Mouse (Mus musculus): ENCODE results near the gene Edf1.
A peak's percentile ranks its signal among the peaks of the same experiment; 100 is the strongest.

The Edf1 gene

DNA sequence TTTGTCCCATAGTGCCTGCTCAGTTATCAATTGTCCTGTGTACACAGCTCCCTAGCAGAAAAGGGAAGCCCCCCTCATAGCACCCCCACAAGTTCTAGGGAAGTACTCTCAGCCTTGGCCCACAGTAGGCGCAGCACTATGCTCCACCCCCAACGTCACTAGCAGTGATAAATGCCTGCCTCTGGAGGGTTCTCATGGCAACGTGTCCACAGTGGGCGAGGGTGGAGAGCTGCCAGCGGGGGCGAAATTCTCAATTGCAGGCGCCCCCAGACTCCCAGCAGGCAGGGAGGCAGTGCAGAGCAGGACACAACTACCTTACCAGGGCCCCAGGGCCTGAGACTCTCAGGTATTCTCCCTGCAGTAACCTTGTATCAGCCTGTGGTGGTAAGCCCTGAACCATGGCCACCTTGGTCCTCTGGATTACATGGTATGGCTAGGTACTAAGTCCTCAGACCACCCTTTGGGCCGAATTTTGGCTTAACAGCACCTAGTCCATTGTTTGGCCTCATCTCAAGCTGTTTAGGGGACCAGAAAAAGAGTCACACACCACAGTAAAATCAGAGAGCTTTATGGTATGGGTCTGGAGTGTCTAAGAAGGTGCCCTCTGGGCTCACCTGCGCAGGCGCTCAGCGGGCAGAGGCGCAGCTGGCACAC, 24.9 kb downstream of the Edf1 start:
- DNase-seq (ENCODE audit: low spot score), result no peak

DNA sequence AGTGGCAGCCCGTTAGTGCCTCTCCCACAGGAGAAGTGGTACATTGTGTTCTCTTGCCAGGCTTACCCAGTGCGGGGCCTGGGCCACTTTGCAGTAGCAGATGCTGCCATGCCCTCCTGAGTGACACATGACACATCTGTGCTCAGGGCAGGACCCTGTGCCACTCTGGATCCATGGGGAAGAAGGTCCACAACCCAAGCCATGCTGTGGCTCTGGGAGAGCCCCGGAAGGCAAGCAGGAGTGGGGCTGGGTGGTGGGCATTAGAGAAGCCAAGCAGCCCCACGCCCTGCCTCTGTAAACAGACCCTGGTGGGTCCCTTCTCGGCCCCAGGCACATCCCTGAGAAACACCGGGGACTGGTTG, 25.5 kb downstream of the Edf1 start:
- no peak for DNase-seq (ENCODE audit: low spot score)

DNA sequence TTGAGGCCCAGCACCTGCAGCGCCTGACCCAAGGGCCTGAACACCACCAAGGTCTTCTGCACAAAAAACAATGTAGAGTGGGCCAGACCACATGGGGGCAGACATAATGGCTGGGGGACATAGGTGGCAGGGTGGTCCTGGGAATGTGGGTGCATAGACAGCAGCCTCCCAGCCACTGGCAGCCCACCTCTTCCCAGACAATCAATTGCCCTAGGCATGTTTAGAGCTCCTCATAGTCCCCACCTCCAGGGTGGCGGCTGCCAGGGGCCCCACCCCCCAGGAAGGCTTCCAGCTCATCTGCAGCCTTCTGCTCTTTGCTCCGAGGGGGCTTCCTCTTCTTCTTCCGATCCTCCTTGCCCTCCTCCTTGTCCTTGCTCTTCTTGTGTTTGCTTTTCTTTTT, 25.9 kb downstream of the Edf1 start:
- no peak for DNase-seq (ENCODE audit: low spot score)

DNA sequence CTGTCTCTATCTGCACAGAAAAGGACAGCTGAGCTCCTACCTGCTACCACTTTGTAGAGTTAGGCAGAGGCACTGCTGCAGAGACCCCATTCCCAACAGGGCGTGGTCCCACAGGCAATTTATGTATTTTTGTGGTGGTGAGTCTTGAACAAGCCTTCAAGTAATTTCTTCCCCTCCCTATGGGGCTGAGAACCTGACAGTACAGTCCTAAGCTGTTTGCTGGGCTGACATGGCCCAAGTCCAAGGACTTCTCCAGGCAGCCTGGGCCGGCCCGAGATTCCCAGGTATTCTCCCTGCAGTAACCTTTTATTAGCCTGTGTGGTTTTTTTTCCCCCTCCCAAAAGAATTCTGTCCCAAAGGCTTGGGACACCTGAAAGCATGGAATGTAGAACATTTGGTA, 26.5 kb downstream of the Edf1 start:
- no peak for DNase-seq (ENCODE audit: low spot score)

DNA sequence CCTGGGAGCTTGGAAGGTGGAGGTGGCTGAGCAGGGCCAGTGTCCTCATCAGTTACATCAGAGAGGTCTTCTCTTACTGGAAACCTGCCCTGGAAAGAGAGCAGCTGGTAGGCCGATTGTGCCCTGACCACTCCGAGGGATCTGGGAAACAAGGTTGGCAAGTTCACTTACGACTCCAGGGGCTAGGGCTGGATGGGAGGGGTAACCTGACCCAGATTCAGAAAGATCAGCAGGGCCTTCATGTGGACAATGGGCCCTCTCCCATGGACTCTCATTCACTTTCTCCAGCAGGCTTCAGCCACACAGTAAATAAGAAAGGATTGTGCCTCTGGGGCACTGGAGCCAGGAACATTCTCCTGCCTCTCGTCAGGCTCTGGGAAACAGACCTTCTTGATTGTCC, 27.2 kb downstream of the Edf1 start:
- DNase-seq (ENCODE audit: low spot score), result no peak

DNA sequence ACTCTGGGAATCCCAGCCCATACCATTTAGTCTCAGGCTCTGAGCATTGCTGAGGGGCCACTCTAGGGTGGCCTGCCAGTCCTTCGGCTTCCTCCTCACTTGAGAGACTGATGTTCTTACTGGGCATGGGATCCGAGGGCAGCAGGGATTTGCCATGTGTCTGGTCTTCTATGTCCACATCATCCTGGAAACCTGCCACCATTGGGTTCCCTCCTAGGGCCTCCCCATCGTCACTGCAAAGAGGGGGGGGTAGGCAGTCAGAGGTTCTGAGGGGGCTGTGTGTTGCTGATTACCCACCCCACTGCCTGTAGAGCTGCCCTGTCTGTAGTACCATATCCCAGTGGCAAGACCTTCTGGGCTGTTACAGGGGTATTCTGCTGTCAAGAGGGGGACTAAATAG, 28.0 kb downstream of the Edf1 start:
- DNase-seq (ENCODE audit: low spot score), result no peak

DNA sequence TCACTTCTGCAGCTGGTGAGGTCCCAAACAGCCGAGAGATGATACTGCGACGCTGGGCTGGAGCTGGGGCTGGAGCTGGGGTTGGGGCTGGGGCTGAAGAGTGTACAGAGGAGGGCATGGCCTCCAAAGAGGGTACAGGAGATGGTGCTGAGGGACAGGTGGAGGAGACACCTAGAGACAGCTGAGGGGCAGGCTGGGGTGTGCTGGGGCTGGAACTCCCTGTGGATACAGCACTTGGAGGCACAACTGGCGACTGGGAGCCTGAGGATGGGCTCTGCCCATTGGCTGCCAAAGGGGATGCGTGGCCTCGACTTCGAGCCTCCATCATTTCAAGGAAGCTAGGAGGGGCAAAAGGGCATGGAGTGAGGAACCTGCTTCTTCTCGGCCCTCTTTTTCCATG, 29.6 kb downstream of the Edf1 start:
- DNase-seq (ENCODE audit: low spot score), result no peak

DNA sequence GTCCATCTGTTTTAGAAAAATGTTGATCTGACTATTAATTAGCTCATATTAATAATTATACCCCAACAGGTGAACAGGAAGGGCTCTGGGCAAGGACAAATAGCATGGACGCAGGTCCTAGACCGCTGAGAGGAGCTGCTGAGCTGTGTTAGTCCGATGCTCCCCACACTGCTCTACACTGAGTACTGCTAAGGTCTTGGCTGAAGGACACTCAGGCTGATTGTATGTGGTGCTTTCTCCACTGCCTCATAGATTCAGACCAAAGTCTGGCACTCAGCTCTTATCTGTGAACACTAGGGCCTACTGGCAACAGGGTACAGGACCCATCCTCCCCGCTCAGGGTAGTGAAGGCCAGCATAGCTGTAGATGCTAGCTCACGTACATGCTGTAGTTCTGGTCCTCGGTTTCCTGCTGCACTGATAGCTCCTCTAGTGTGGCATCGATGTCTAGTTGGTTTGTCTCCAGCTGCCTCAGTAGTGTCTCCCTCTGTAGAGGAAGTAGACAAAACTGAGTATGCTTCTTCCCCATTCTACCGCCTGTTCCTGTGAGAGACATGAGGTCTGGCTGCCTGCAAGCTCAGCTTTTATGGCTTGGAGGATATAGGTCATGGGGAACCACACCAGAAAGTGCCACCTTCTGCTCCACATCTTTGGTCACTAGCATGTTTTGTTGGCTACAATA, 30.7 kb downstream of the Edf1 start:
- DNase-seq (ENCODE audit: low spot score), result no peak

DNA sequence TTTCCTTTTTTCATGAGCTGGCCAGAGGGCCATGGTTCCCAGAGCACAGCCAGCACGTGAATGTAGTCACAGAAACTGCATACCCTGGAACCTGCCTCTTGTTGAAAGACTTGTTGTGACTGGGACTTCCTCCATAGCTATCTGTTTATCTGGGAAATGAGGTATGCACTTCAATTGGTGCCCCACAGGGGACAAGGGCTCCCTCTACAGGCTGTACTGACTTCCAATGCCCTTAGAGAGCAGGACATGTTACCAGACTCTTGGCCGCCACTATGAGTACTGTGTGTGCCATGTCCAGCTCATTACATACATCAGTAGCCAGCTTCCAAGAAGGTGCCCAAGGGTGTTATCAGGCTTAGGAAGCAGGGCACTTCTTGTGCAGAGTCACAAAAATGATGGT, 34.2 kb downstream of the Edf1 start:
- DNase-seq (ENCODE audit: low spot score), result no peak

DNA sequence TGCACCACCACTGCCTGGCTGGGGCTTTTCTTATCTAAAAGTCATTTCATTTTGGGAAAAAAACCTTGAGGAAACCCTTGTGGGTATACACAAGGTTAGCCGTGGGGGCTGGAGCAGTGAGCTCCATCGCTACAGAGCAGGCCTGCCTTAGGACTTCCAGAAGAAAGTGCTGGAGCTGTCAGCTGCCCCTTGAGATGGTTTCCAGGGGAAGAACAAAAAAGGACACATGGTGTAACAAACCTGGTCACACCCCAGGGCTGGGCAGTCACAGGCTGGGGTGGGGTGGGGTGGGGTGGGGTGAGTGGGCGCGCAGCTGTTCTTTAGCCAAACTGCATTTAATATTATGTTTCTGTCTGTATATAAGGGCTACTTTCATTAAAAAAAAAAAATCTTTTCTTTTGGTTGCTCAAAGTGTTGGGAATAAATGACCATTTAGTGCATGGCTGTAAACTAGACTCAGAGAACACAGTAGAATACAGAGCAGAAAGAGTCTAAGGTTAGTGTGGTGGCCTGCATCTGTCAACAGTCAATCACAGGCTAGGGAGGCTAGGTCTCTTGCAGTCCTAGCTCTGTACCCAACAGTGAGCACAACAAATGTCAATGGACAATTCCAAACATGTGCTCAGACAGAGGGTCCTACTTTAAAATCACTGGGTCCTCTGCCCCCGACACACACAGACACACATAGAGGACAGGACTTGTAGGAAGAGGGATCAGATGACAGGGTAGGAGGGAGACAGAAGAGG, 39.3 kb downstream of the Edf1 start:
- no peak for DNase-seq (ENCODE audit: low spot score)

DNA sequence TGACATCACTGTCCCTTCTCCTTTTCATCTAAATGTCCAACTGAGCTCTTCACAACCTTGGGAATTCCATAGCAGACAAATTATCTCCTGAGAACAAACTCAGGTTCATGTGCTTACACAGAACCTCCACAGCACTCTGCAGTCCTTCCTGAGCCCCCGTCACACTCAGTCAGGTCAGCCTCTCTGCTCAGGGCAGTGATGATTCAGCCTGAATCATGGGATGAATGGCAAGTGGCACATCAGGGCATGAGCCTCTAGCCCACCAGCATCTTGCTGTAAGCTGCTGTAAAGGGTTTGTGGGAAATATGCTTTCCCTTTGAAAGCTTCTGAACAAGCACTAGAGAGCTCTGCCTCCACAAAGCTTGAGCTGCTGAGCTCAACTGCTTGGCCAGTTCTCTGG, 41.1 kb downstream of the Edf1 start:
- DNase-seq (ENCODE audit: low spot score), result no peak

DNA sequence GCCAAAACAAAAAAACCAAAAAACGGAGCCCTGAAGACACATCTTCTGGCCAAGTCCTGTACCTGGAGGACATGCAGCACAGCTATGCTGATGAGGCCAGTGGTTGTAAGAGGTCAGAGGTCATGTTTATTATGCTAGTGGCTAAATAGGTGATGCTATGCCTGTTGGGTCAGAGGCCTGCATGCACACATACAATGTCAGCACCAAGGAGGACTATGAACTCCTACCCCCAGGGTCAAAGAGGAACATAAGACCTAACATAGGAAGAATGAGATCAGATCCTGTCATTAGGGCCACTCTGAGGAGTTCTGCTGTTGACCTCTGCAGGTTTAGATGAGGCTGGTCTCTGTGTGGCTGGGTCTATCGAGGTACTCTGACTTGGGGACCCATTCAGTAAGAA, 42.4 kb downstream of the Edf1 start:
- DNase-seq (ENCODE audit: low spot score), result no peak

DNA sequence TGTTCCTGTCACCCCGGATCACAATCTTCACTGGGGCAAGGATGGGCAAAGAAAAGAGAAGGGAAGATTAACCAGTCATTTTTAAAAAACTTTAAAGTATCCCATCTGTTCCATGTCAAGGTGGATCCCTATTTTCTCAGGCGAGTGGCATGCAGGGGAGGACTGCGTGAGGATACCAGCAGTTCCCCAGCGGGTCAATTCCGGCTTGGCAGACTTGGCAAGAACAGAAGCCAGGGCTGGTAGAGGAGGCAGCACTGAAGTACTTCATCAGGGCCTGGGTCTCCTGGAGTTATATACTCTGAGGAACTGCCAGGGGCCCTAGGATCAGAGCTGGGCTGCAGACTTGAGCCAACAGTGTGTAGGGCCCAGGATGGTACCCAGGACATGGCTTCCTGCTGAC, 44.9 kb downstream of the Edf1 start:
- no peak for DNase-seq (ENCODE audit: low spot score)

DNA sequence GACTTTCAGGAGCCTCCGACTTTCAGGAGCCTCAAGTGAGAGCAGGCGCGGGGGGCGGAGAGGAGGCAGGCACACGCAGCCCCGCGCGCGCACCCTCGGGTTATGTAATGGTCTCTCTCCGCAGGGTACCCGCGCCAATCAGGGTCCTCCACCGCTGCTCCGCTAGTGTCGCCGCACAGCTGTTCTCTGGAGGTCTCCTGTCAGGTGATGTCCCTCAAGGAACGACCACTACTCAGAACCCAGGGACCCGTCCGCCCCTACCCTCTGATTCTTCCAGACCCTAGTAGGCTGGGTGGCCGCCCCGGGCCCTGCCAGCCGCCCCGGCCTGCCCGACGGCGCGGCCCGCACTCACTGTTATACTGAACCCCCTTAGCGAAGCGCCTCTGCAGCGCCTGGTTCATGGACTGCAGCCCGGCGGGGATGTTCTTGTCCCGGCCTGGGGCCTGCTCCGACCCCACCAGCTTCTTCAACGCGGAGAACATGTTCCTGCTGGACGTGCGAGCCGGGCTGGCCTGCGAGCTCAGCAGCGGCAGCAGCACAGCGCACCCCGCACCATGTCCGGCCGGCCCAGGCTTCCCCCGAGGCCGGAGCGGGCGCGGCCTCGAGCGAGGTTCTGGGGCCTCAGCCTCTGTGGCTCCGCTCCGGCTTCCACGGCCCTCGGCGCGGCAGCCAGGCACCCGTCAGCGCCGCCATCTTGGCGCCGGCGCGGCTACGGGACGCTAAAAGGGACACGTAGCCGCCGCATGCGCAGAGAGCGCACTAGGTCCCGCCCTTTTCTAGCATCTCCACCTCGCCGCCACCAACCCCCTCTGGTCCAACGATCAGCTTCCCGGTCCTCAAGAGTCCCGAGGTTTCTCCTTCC, 50.3 kb downstream of the Edf1 start, which contains the start of gene Rabl6:
Gene Rabl6, minus strand, starts transcription at position 761 of the 862 bp plus-strand sequence.
- DNase-seq (ENCODE audit: low spot score), result peak; percentile 76

DNA sequence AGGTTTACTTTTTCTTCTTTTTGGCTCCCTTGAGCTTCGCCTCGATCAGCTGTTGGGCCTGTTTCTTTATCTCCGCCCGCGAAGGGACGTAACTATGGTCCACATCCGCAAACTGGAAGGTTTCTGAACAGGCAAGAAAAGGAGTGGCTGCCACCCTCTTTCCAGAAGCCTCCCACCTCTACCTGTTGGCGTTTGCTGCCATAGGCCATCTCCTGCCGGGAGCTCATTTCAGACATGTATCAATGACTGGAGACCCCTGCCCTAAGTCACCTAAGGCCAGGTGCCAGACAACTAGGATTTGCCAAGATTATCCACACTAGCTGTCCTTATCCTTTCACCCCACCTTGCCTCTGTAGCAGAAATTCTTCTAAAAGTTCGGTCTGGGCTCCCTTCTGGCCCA, 51.0 kb downstream of the Edf1 start:
- no peak for DNase-seq (ENCODE audit: low spot score)
